Mouse (Mus musculus): ENCODE results near the gene Ephb1. TPM values are rescaled to one million over a fixed set of nuclear protein-coding genes. Genes with fewer than 3 reads are reported as not detected.

Gene Ephb1
- polyA plus RNA-seq, 1 experiment = 0.02 TPM

- Histone ChIP-seq H3K79me2 (ENCODE audit: control insufficient read depth, insufficient read depth) (no peaks in the 10 kb centered on the region), H3K79me3 (ENCODE audit: low read depth) (no peaks in the 10 kb centered on the region), H3K36me3 (ENCODE audit: control insufficient read depth, insufficient read depth) (no peaks in the 10 kb centered on the region), H3K4me3 (ENCODE audit: insufficient read depth, poor library complexity, severe bottlenecking) (no peak overlapping the region), H3K27me3 (ENCODE audit: control insufficient read depth, insufficient read depth, insufficient read length) (no peaks in the 10 kb centered on the region), H3ac (ENCODE audit: control insufficient read depth, insufficient read length, low read depth) (no peak overlapping the region)
- TF ChIP-seq MYOG (IDR thresholded peaks at IDR 0.05; ENCODE audit: control insufficient read depth, extremely low read depth, insufficient read length) (no peak), CTCF (IDR thresholded peaks at IDR 0.05; ENCODE audit: control insufficient read depth, insufficient read depth, insufficient read length) (no peak), FOSL1 (IDR thresholded peaks at IDR 0.05; ENCODE audit: insufficient read depth, low read length, poor library complexity, severe bottlenecking) (no peak), MYOD1 (IDR thresholded peaks at IDR 0.05; ENCODE audit: control insufficient read depth, insufficient read length, low read depth) (no peak), USF1 (IDR thresholded peaks at IDR 0.05; ENCODE audit: low read depth) (no peak), MAX (IDR thresholded peaks at IDR 0.05) (no peak), CEBPB (IDR thresholded peaks at IDR 0.05; ENCODE audit: low read depth) (no peak)
Observed at GRCm38 (mm10) chr9:102374661-102375060, 20.2 kb upstream of the Ephb1 start.

- H3K79me3 ChIP-seq (ENCODE audit: low read depth) = no peaks in the 10 kb centered on the region
- no peak overlapping the region for H3K4me3 ChIP-seq (ENCODE audit: insufficient read depth, poor library complexity, severe bottlenecking)
- H3K27me3 ChIP-seq (ENCODE audit: control insufficient read depth, insufficient read depth, insufficient read length) = no peaks in the 10 kb centered on the region
- no peak for TF ChIP-seq MYOD1 (IDR thresholded peaks at IDR 0.05; ENCODE audit: control insufficient read depth, insufficient read length, low read depth)
- TF ChIP-seq USF1 (IDR thresholded peaks at IDR 0.05; ENCODE audit: low read depth) = no peak
- no peak for TF ChIP-seq MYOG (IDR thresholded peaks at IDR 0.05; ENCODE audit: control insufficient read depth, extremely low read depth, insufficient read length)
- no peak for TF ChIP-seq FOSL1 (IDR thresholded peaks at IDR 0.05; ENCODE audit: insufficient read depth, low read length, poor library complexity, severe bottlenecking)
- no peak for TF ChIP-seq CTCF (IDR thresholded peaks at IDR 0.05; ENCODE audit: control insufficient read depth, insufficient read depth, insufficient read length)
- no peak for TF ChIP-seq MAX (IDR thresholded peaks at IDR 0.05)
- no peak for TF ChIP-seq CEBPB (IDR thresholded peaks at IDR 0.05; ENCODE audit: low read depth)
- no peak overlapping the region for H3ac ChIP-seq (ENCODE audit: control insufficient read depth, insufficient read length, low read depth)
- H3K36me3 ChIP-seq (ENCODE audit: control insufficient read depth, insufficient read depth) = no peaks in the 10 kb centered on the region
- no peaks in the 10 kb centered on the region for H3K79me2 ChIP-seq (ENCODE audit: control insufficient read depth, insufficient read depth)
Observed at GRCm38 (mm10) chr9:102373886-102374285, 19.4 kb upstream of the Ephb1 start.

GRCm38 (mm10) chr9:102371936-102372335 lies 17.4 kb upstream of the Ephb1 start:
- no peaks in the 10 kb centered on the region for H3K36me3 ChIP-seq (ENCODE audit: control insufficient read depth, insufficient read depth)
- TF ChIP-seq MYOG (IDR thresholded peaks at IDR 0.05; ENCODE audit: control insufficient read depth, extremely low read depth, insufficient read length) = no peak
- TF ChIP-seq CTCF (IDR thresholded peaks at IDR 0.05; ENCODE audit: control insufficient read depth, insufficient read depth, insufficient read length) = no peak
- no peak for TF ChIP-seq USF1 (IDR thresholded peaks at IDR 0.05; ENCODE audit: low read depth)
- TF ChIP-seq CEBPB (IDR thresholded peaks at IDR 0.05; ENCODE audit: low read depth) = no peak
- no peak for TF ChIP-seq MAX (IDR thresholded peaks at IDR 0.05)
- TF ChIP-seq FOSL1 (IDR thresholded peaks at IDR 0.05; ENCODE audit: insufficient read depth, low read length, poor library complexity, severe bottlenecking) = no peak
- no peak for TF ChIP-seq MYOD1 (IDR thresholded peaks at IDR 0.05; ENCODE audit: control insufficient read depth, insufficient read length, low read depth)

GRCm38 (mm10) chr9:102371036-102371770 lies 16.7 kb upstream of the Ephb1 start:
- H3K4me3 ChIP-seq (ENCODE audit: insufficient read depth, poor library complexity, severe bottlenecking) = no peak overlapping the region
- H3K79me2 ChIP-seq (ENCODE audit: control insufficient read depth, insufficient read depth) = no peaks in the 10 kb centered on the region
- no peaks in the 10 kb centered on the region for H3K79me3 ChIP-seq (ENCODE audit: low read depth)
- no peaks in the 10 kb centered on the region for H3K27me3 ChIP-seq (ENCODE audit: control insufficient read depth, insufficient read depth, insufficient read length)
- H3ac ChIP-seq (ENCODE audit: control insufficient read depth, insufficient read length, low read depth) = no peak overlapping the region
- TF ChIP-seq MYOG (IDR thresholded peaks at IDR 0.05; ENCODE audit: control insufficient read depth, extremely low read depth, insufficient read length) (no peak), MYOD1 (IDR thresholded peaks at IDR 0.05; ENCODE audit: control insufficient read depth, insufficient read length, low read depth) (no peak), CTCF (IDR thresholded peaks at IDR 0.05; ENCODE audit: control insufficient read depth, insufficient read depth, insufficient read length) (no peak), USF1 (IDR thresholded peaks at IDR 0.05; ENCODE audit: low read depth) (no peak), MAX (IDR thresholded peaks at IDR 0.05) (no peak), CEBPB (IDR thresholded peaks at IDR 0.05; ENCODE audit: low read depth) (no peak), FOSL1 (IDR thresholded peaks at IDR 0.05; ENCODE audit: insufficient read depth, low read length, poor library complexity, severe bottlenecking) (no peak)
- no peaks in the 10 kb centered on the region for H3K36me3 ChIP-seq (ENCODE audit: control insufficient read depth, insufficient read depth)

More at GRCm38 (mm10) chr9:102371936-102372335, 17.4 kb upstream of the Ephb1 start:
- H3ac ChIP-seq (ENCODE audit: control insufficient read depth, insufficient read length, low read depth) = no peak overlapping the region
- no peaks in the 10 kb centered on the region for H3K79me3 ChIP-seq (ENCODE audit: low read depth)
- no peaks in the 10 kb centered on the region for H3K79me2 ChIP-seq (ENCODE audit: control insufficient read depth, insufficient read depth)
- no peak overlapping the region for H3K4me3 ChIP-seq (ENCODE audit: insufficient read depth, poor library complexity, severe bottlenecking)
- no peaks in the 10 kb centered on the region for H3K27me3 ChIP-seq (ENCODE audit: control insufficient read depth, insufficient read depth, insufficient read length)

GRCm38 (mm10) chr9:102370141-102370540 lies 15.6 kb upstream of the Ephb1 start:
- no peaks in the 10 kb centered on the region for H3K27me3 ChIP-seq (ENCODE audit: control insufficient read depth, insufficient read depth, insufficient read length)
- TF ChIP-seq MYOG (IDR thresholded peaks at IDR 0.05; ENCODE audit: control insufficient read depth, extremely low read depth, insufficient read length) (no peak), FOSL1 (IDR thresholded peaks at IDR 0.05; ENCODE audit: insufficient read depth, low read length, poor library complexity, severe bottlenecking) (no peak), CEBPB (IDR thresholded peaks at IDR 0.05; ENCODE audit: low read depth) (no peak), USF1 (IDR thresholded peaks at IDR 0.05; ENCODE audit: low read depth) (peak; percentile 59)
- H3K79me2 ChIP-seq (ENCODE audit: control insufficient read depth, insufficient read depth) = no peaks in the 10 kb centered on the region
- H3ac ChIP-seq (ENCODE audit: control insufficient read depth, insufficient read length, low read depth) = no peak overlapping the region
- no peak overlapping the region for H3K4me3 ChIP-seq (ENCODE audit: insufficient read depth, poor library complexity, severe bottlenecking)
- no peaks in the 10 kb centered on the region for H3K36me3 ChIP-seq (ENCODE audit: control insufficient read depth, insufficient read depth)
- H3K79me3 ChIP-seq (ENCODE audit: low read depth) = no peaks in the 10 kb centered on the region
